Mouse (Mus musculus) erythroblast, embryonic 14.5 days (primary cell): ENCODE results near the gene P3h1. TPM values are rescaled to one million over a fixed set of nuclear protein-coding genes. Genes with fewer than 3 reads are reported as not detected.

Experiments used
- H3K27me3 ChIP-seq: 2 replicates; pipeline ENCODE4 v1.6.1; 2012; ENCODE audit warnings: inconsistent platforms; ENCODE audit not compliant: control insufficient read depth
- H3K36me3 ChIP-seq: 2 replicates; pipeline ENCODE4 v1.6.1; 2012; ENCODE audit warnings: mild to moderate bottlenecking, inconsistent platforms; ENCODE audit not compliant: control insufficient read depth
- H3K4me1 ChIP-seq: 2 replicates; pipeline ENCODE4 v1.6.1; 2012; ENCODE audit warnings: inconsistent platforms; ENCODE audit not compliant: control insufficient read depth
- H3K4me3 ChIP-seq: replicated peaks from 2 replicates; pipeline ENCODE3; 2012; ENCODE audit warnings: moderate library complexity, mild to moderate bottlenecking, inconsistent platforms
- H3K9me3 ChIP-seq: 2 replicates; pipeline ENCODE4 v1.6.1; 2012; ENCODE audit warnings: low read length, inconsistent platforms, mixed read lengths; ENCODE audit not compliant: control insufficient read depth
- GATA1 ChIP-seq: IDR thresholded peaks from 2 replicates; pipeline ENCODE4 v1.6.1; 2012; ENCODE audit warnings: low read length, inconsistent platforms, mixed read lengths
- TAL1 ChIP-seq: IDR thresholded peaks from 3 replicates; pipeline ENCODE4 v1.6.1; 2012; ENCODE audit warnings: low read length, inconsistent platforms, mixed read lengths
- polyA plus RNA-seq: library from polyadenylated mRNA; stranded (reverse); fragments of >175 nt; gene quantifications from 2 replicates; pipeline ENCODE4 v1.2.3, GENCODE M21; 2012

P3h1 gene
- polyA plus RNA-seq, 1 experiment: 0.17 TPM

- Histone ChIP-seq H3K27me3 (no peaks in the 10 kb centered on the region), H3K36me3 (peaks cover 46% of the 10 kb centered on the region), H3K9me3 (no peaks in the 10 kb centered on the region), H3K4me3 (no peak overlapping the region), H3K4me1 (peaks cover 52% of the 10 kb centered on the region)
- TF ChIP-seq TAL1 (no peak), GATA1 (no peak)
Observed at GRCm38 (mm10) chr4:119226751-119227150, 6.0 kb upstream of the P3h1 start.

GRCm38 (mm10) chr4:119233256-119233901 is 664 bp downstream of the P3h1 start:
- Histone ChIP-seq H3K27me3 (peaks cover 19% of the 10 kb centered on the region), H3K4me3 (peak overlapping the region; percentile 88), H3K4me1 (peaks cover 41% of the 10 kb centered on the region), H3K9me3 (no peaks in the 10 kb centered on the region), H3K36me3 (peaks cover 10% of the 10 kb centered on the region)
- TF ChIP-seq TAL1 (no peak), GATA1 (no peak)

GRCm38 (mm10) chr4:119234348-119234747 is 1.6 kb downstream of the P3h1 start:
- Histone ChIP-seq H3K36me3 (peaks cover 8% of the 10 kb centered on the region), H3K4me1 (peaks cover 50% of the 10 kb centered on the region), H3K27me3 (peaks cover 19% of the 10 kb centered on the region), H3K9me3 (no peaks in the 10 kb centered on the region), H3K4me3 (no peak overlapping the region)
- no peak for TF ChIP-seq GATA1
- no peak for TF ChIP-seq TAL1

DNA sequence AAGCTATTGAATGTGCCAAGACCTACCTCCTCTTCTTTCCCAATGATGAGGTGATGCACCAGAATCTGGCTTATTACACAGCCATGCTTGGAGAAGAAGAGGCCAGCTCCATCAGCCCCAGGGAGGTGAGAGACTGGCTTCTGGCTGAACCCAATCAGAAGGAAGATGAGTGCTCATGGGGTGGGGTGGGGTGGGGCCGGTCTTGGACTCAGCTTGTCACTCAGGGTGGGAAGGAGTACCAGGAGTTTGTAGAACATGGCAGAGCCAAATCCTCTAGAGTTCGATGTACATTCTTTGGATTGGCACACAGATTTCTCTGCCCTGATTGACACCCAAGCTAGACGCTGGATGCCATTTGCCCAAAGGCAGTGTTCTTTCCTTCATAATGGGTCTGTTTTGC is 5.9 kb downstream of the P3h1 start:
- no peaks in the 10 kb centered on the region for H3K9me3 ChIP-seq
- H3K36me3 ChIP-seq: peaks cover 21% of the 10 kb centered on the region
- TF ChIP-seq TAL1 (no peak), GATA1 (no peak)
- peaks cover 11% of the 10 kb centered on the region for H3K27me3 ChIP-seq
- H3K4me1 ChIP-seq: peaks cover 36% of the 10 kb centered on the region
- H3K4me3 ChIP-seq: peak overlapping the region; percentile 50

GRCm38 (mm10) chr4:119239181-119239682 is 6.5 kb downstream of the P3h1 start:
- no peak for TF ChIP-seq TAL1
- TF ChIP-seq GATA1: no peak
- Histone ChIP-seq H3K27me3 (peaks cover 6% of the 10 kb centered on the region), H3K4me1 (peaks cover 31% of the 10 kb centered on the region), H3K4me3 (peak overlapping the region; percentile 50), H3K36me3 (peaks cover 25% of the 10 kb centered on the region), H3K9me3 (no peaks in the 10 kb centered on the region)

DNA sequence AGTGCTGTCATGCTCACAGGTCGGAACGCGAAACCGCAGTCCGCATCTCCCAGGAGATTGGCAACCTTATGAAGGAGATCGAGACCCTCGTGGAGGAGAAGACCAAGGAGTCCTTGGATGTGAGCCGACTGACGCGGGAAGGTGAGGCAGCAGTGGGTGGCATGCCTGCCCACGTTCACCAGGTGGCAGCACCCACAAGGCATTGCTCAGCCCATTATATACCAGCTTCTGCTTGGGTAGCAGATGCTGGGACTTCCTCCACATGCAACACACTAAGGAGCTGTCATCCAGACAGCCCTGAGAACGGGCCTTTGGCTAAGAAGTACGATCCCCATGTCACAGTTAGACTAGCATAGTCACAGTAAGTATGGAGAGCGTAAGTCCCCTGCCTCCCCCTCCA is 8.9 kb downstream of the P3h1 start:
- H3K4me3 ChIP-seq: no peak overlapping the region
- peaks cover 36% of the 10 kb centered on the region for H3K36me3 ChIP-seq
- H3K9me3 ChIP-seq: no peaks in the 10 kb centered on the region
- H3K27me3 ChIP-seq: no peaks in the 10 kb centered on the region
- TF ChIP-seq TAL1 (no peak), GATA1 (no peak)
- peaks cover 25% of the 10 kb centered on the region for H3K4me1 ChIP-seq

DNA sequence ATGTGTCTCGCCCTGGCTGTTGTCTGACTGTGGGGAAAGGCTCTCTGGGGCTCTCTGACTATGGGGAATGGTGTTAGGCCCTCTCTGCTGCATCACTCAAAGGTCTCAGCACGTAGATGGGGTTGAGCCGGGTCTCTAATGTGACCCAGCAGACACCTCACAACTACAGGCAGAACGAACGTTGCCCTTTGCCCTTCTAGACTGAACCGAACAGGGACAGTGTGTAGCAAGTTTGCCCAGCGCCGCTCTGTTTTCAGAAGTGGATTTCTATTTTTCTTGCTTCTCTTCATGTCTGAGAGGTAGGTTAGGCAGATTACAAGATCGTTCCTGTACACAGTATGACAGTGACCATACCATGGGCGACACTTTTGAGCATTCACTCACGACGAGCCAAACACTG is 9.9 kb downstream of the P3h1 start:
- TF ChIP-seq GATA1 (no peak), TAL1 (no peak)
- Histone ChIP-seq H3K4me3 (no peak overlapping the region), H3K9me3 (no peaks in the 10 kb centered on the region), H3K4me1 (peaks cover 25% of the 10 kb centered on the region), H3K36me3 (peaks cover 34% of the 10 kb centered on the region), H3K27me3 (no peaks in the 10 kb centered on the region)

DNA sequence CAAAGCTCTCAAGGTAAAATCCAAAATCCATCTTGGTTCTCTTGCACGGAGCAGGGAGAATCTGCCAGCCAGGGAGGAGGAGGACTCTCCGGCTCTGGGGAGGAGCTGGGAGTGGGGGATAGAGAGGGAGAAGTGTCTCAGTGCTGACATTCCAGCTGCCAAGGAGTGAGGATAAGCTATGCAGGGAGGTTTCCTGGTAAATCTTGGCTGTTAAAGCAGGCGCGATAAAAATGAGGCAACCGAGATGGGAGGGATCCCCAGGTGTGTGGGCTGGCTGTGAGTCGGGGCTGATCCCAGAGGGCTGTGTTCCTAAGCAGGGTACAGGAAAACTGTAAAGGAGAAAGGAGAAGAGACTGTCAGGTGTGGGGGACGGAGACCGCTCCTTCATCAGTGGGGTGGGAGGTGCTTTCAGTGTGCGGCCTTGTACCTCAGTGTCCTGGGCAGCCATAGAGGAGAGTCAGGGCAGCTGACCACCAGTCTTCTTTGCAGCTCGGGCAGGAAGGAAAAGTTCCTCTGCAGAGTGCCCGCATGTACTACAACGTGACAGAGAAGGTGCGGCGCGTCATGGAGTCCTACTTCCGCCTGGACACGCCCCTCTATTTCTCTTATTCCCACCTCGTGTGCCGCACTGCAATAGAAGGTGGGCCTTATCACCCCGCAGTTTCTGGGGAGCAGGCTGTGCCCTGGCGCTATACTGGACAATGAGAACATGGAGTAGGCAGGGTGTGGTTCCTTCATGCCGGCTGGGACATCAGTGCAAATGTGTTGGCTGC is 11.9 kb downstream of the P3h1 start:
- H3K4me3 ChIP-seq: no peak overlapping the region
- H3K4me1 ChIP-seq: peaks cover 9% of the 10 kb centered on the region
- no peak for TF ChIP-seq GATA1
- no peak for TF ChIP-seq TAL1
- no peaks in the 10 kb centered on the region for H3K9me3 ChIP-seq
- peaks cover 36% of the 10 kb centered on the region for H3K36me3 ChIP-seq
- H3K27me3 ChIP-seq: no peaks in the 10 kb centered on the region

DNA sequence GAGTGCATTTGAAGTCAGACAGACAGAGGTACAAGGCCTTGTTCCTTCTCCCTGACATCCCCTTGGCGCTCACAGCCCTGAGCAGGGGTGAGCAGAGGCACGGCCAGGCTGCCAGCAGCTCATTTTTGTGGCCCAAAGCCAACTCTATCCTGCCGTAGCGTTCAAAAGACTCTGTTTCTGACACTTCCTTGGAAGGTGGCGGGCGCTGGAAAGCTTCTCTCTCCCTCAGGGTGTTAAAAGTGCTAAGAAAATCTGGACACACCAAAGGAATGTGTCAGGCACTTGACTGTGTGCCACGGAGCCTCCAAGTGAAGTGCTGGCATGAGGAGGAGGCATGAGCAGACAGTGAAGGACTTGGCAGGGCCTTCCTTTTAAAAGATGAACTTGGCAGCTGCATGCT is 12.8 kb downstream of the P3h1 start:
- H3K9me3 ChIP-seq: no peaks in the 10 kb centered on the region
- no peak for TF ChIP-seq TAL1
- no peak for TF ChIP-seq GATA1
- H3K27me3 ChIP-seq: no peaks in the 10 kb centered on the region
- H3K4me1 ChIP-seq: peaks cover 6% of the 10 kb centered on the region; the same call in 1 of the 2 replicates
- H3K4me3 ChIP-seq: no peak overlapping the region
- H3K36me3 ChIP-seq: peaks cover 36% of the 10 kb centered on the region
